Mouse (Mus musculus) neural tube, embryonic 14.5 days (tissue): ENCODE measurements at regions not wholly inside any gene's neighbourhood (a gene's known extent, or its start where the extent isn't known, plus 50 kb on each side); places are given as distances from the start of the nearest gene placed in this dataset.
A peak's percentile ranks its signal among the peaks of the same experiment; 100 is the strongest.
"Not testable (repeated sequence)": the region's sequence is repeated elsewhere in the genome, so short reads cannot be mapped to it uniquely, and the experiment has no call there.

Experiments used
- ATAC-seq: fragments of 200-750 bp; cut with Nextera tagmentation; 2 replicates; pipeline ENCODE4 v1.8.0; 2017; ENCODE audit warnings: low read depth, mild to moderate bottlenecking, moderate TSS enrichment, moderate library complexity
- H3K27ac ChIP-seq: fragments of 300-500 bp; sonication (generic); 2 replicates; pipeline ENCODE4 v1.5.1; 2014; ENCODE audit warnings: low read depth, mild to moderate bottlenecking, control low read depth, low read length, moderate library complexity, mixed read lengths
- H3K27me3 ChIP-seq: fragments of 300-500 bp; sonication (generic); 2 replicates; pipeline ENCODE4 v1.6.1; 2014; ENCODE audit warnings: low read length; ENCODE audit not compliant: control insufficient read depth, insufficient read depth
- H3K36me3 ChIP-seq: fragments of 300-500 bp; sonication (generic); 2 replicates; pipeline ENCODE4 v1.6.1; 2014; ENCODE audit warnings: low read length, mixed read lengths; ENCODE audit not compliant: control insufficient read depth, insufficient read depth
- H3K4me1 ChIP-seq: fragments of 300-500 bp; sonication (generic); 2 replicates; pipeline ENCODE4 v1.6.1; 2014; ENCODE audit warnings: low read length; ENCODE audit not compliant: control insufficient read depth, insufficient read depth
- H3K4me2 ChIP-seq: fragments of 300-500 bp; sonication (generic); 2 replicates; pipeline ENCODE4 v1.6.1; 2014; ENCODE audit warnings: mild to moderate bottlenecking, low read depth, low read length, control low read depth
- H3K4me3 ChIP-seq: fragments of 300-500 bp; sonication (generic); 2 replicates; pipeline ENCODE4 v1.5.1; 2014; ENCODE audit warnings: low read depth, low read length, control low read depth, mixed read lengths
- H3K9ac ChIP-seq: fragments of 300-500 bp; sonication (generic); replicated peaks from 2 replicates; pipeline ENCODE4 v1.6.1; 2014; ENCODE audit warnings: low read depth, mild to moderate bottlenecking, control low read depth, low read length, mixed read lengths
- H3K9me3 ChIP-seq: fragments of 300-500 bp; sonication (generic); 2 replicates; pipeline ENCODE4 v1.6.1; 2016; ENCODE audit warnings: low read length; ENCODE audit not compliant: control insufficient read depth
- WGBS: fragments of 180-500 bp; shearing (Covaris S2); extraction: QIAGEN DNeasy Blood & Tissue Kit; methylation state at CpG from one replicate; pipeline ENCODE4 v1.1.7; 2014; 5-methylcytosine and 5-hydroxymethylcytosine counted together

DNA sequence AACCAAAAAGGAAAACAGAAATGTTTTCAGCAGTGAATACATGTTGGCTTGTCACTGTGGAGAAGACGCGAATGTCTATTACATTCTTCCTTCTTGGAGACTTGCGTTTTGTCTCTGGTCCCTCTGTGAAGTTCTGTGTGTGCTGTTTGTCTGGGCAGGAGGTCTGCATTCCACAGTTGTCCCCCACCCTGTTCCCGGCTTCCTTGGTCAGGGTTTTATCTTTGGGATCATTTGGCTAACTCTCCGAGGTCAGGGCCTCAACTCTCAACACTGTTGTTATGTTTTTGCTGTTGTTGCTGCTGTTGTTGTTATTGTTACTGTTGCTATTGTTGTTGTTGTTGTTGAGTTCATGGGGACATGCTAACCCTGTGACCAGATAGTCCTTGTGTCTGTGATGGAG lies 121.2 kb upstream of the Mrps10 start:
- no peak overlapping the region for H3K27ac ChIP-seq
- H3K4me1 ChIP-seq = 0 out of 2 replicates have a peak, but pooled peaks cover 6% of the 10 kb centered on the region
- H3K4me3 ChIP-seq = no peak overlapping the region
- no peaks in the 10 kb centered on the region for H3K36me3 ChIP-seq
- no peak overlapping the region for H3K4me2 ChIP-seq
- H3K27me3 ChIP-seq = no peaks in the 10 kb centered on the region
- ATAC-seq = no peak
- WGBS = 93% methylated on average over 5 of the region's 5 CpGs
- no peaks in the 10 kb centered on the region for H3K9me3 ChIP-seq
- H3K9ac ChIP-seq = no peak overlapping the region

DNA sequence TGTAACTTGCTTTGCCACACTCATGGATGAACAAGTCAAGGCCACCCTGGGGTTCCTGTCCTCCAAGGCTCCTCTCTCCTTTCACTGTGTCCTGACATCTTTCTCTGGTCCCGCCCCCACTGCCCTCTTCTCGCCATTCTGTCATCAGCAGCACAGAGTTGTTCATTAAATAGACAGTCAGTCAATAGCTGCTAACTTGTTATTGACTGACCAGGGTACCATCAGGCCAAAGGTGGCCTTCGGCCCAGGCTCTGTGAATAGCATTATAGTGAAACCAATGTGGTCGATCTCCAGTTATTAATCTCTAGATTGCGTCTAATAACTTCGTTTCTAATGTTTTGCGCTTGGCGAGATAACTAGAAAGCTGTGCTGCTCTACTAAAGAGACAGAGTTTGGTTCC lies 122.1 kb upstream of the Mrps10 start:
- H3K27me3 ChIP-seq = no peaks in the 10 kb centered on the region
- no peak overlapping the region for H3K9ac ChIP-seq
- ATAC-seq = no peak
- no peaks in the 10 kb centered on the region for H3K36me3 ChIP-seq
- H3K4me2 ChIP-seq = no peak overlapping the region
- H3K4me3 ChIP-seq = no peak overlapping the region
- no peaks in the 10 kb centered on the region for H3K9me3 ChIP-seq
- WGBS = 86% methylated on average over 8 of the region's 8 CpGs
- no peak overlapping the region for H3K27ac ChIP-seq
- H3K4me1 ChIP-seq = 0 out of 2 replicates have a peak, but pooled peaks cover 6% of the 10 kb centered on the region

DNA sequence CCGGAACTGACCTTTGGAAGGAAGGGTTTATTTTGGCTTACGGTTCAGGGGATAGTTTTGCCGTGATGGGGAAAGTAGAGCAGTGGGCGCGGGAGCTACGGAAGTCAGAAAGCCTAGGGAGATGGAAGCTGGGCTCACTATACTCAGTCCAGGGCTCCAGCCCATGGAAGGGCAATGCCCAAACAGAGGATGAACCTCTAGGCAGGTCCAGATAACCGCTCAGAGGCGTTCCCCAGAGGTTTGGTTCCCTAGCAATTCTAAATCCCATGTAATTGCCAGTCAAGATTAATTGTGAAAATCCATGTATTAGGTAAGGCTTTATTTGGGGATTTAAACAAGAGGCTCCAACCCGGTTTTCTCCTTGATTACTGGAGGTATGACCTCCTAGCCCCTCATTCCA lies 123.1 kb upstream of the Mrps10 start:
- H3K4me2 ChIP-seq = no peak overlapping the region
- 0 out of 2 replicates have a peak, but pooled peaks cover 6% of the 10 kb centered on the region for H3K4me1 ChIP-seq
- WGBS = 93% methylated on average over 9 of the region's 9 CpGs
- H3K36me3 ChIP-seq = no peaks in the 10 kb centered on the region
- no peak overlapping the region for H3K9ac ChIP-seq
- no peaks in the 10 kb centered on the region for H3K9me3 ChIP-seq
- H3K27ac ChIP-seq = no peak overlapping the region
- H3K27me3 ChIP-seq = no peaks in the 10 kb centered on the region
- ATAC-seq = no peak
- no peak overlapping the region for H3K4me3 ChIP-seq

DNA sequence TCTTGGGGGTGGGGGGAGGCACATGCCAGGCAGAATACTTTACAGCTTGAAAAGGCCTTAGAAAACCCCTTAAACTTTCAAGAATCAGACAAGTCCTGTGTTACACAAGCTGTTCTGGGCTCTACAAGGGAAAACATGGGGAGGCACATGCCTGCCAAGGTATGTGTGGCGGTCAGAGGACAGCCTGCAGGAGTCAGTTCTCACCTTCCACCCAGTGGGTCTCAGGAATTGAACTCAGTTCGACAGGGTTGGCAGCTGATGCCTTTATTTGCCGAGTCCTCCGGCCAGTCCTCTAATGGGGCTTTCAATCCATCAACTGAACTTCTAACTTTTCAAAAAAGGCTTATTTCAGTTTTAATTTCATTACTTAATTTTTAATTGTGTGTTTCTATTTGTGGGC lies 129.6 kb upstream of the Mrps10 start:
- Histone ChIP-seq H3K4me2 (no peak overlapping the region), H3K27ac (no peak overlapping the region), H3K4me3 (no peak overlapping the region), H3K4me1 (no peaks in the 10 kb centered on the region), H3K27me3 (no peaks in the 10 kb centered on the region), H3K36me3 (no peaks in the 10 kb centered on the region; the same call in 1 of the 2 replicates), H3K9me3 (no peaks in the 10 kb centered on the region), H3K9ac (no peak overlapping the region)
- ATAC-seq = no peak
- 94% methylated on average over 4 of the region's 4 CpGs for WGBS

DNA sequence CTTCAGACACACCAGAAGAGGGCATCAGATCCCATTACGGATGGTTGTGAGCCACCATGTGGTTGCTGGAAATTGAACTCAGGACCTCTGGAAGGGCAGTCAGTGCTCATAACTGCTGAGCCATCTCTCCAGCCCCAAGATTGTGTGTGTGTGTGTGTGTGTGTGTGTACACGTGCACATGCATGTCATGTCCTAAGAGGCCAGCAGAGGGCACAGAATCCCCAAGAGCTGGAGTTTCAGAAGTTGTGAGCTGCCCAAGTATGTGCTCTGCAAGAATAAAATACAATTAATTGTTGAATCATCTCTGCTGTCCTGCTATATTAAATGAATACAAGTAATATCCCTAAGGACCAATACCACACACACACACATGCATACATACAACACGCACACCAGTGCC lies 130.8 kb upstream of the Mrps10 start:
- H3K4me1 ChIP-seq, H3K9me3 ChIP-seq, H3K9ac ChIP-seq, H3K4me2 ChIP-seq, H3K36me3 ChIP-seq, H3K4me3 ChIP-seq, H3K27me3 ChIP-seq, H3K27ac ChIP-seq, ATAC-seq: not testable (repeated sequence)
- WGBS = 98% methylated on average over 3 of the region's 3 CpGs

DNA sequence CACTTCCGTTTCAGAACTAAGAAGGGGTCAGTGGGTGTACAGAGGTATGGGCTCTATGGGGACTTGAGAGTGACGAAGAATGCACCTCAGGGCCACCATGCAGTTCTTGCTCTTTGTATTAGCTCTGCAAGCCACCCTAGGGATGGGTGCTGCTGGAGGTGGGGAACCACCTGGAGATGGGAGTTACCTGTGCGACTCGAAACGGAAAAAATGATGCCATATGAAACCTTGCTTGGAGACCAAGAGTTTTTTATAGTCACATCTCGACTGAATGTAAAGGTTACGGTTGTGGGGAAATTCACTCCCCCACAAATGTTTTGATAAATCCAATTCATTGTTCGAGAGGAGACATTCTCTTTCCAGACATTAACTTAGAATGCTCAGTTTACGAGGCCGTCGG lies 134.3 kb upstream of the Mrps10 start:
- H3K9ac ChIP-seq = no peak overlapping the region
- 87% methylated on average over 11 of the region's 11 CpGs for WGBS
- H3K4me3 ChIP-seq = no peak overlapping the region
- H3K27me3 ChIP-seq = no peaks in the 10 kb centered on the region
- no peak overlapping the region for H3K27ac ChIP-seq
- H3K4me1 ChIP-seq = peaks cover 3% of the 10 kb centered on the region; the same call in 1 of the 2 replicates
- ATAC-seq = no peak
- no peak overlapping the region for H3K4me2 ChIP-seq
- no peaks in the 10 kb centered on the region for H3K9me3 ChIP-seq
- no peaks in the 10 kb centered on the region; the same call in 1 of the 2 replicates for H3K36me3 ChIP-seq

DNA sequence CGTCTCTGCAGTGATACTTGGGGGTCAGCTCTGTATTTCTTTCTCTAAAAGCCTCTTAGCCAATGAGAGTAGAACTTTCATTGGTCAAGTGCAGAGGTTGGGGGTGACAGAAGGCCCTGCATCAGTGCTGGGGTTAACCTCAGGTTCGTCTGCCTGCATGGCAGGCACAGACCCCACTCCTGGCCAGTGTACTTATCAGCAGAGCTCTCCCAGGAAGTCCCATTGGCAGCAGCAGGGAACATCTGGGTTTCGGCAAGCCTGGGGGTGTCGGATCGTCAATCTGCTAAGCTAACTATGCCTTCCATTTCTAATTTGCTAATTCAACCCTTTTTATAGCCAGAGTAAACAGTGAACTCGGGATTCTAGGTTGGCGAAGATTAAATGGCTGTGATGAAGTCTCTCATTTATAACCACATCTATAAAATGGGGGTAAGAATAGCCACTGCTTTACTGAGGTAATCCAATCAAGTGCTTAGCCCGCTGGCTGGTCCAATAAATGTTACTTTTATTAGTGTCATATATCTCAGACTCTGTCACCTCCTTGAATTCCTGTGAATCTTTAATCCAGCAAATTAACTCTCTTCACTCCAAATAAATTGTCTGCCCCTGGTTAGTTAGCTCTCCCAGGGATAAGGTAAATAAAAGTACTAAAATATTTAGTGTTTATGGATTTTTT lies 135.5 kb upstream of the Mrps10 start:
- no peak overlapping the region for H3K27ac ChIP-seq
- H3K4me1 ChIP-seq = peaks cover 3% of the 10 kb centered on the region; the same call in 1 of the 2 replicates
- H3K27me3 ChIP-seq = no peaks in the 10 kb centered on the region
- no peaks in the 10 kb centered on the region for H3K9me3 ChIP-seq
- no peak overlapping the region for H3K4me2 ChIP-seq
- no peak overlapping the region for H3K4me3 ChIP-seq
- no peak overlapping the region for H3K9ac ChIP-seq
- H3K36me3 ChIP-seq = no peaks in the 10 kb centered on the region; the same call in 1 of the 2 replicates
- 15% methylated on average over 8 of the region's 8 CpGs for WGBS
- peak; percentile 79 for ATAC-seq

DNA sequence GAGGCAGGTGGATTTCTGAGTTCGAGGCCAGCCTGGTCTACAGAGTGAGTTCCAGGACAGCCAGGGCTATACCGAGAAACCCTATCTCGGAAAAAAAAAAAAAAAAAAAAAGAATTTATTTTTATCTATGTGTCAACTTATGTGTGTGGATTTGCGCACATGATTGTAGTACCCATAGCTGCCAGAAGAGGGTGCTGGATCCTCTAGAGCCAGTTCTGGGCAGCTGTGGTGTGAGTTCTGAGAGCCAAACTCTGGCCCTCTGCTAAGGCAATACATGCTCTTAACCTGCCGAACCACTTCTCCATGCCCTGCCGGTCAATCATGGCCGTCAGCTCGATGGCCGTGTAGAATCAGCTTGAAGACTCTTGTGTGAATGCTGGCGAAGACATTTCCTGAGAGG lies 138.0 kb upstream of the Mrps10 start:
- Histone ChIP-seq H3K27ac (no peak overlapping the region), H3K4me2 (no peak overlapping the region), H3K9ac (no peak overlapping the region), H3K27me3 (no peaks in the 10 kb centered on the region), H3K4me3 (no peak overlapping the region), H3K36me3 (no peaks in the 10 kb centered on the region), H3K9me3 (no peaks in the 10 kb centered on the region), H3K4me1 (peaks cover 3% of the 10 kb centered on the region; the same call in 1 of the 2 replicates)
- no peak for ATAC-seq
- WGBS = 93% methylated on average over 10 of the region's 10 CpGs

DNA sequence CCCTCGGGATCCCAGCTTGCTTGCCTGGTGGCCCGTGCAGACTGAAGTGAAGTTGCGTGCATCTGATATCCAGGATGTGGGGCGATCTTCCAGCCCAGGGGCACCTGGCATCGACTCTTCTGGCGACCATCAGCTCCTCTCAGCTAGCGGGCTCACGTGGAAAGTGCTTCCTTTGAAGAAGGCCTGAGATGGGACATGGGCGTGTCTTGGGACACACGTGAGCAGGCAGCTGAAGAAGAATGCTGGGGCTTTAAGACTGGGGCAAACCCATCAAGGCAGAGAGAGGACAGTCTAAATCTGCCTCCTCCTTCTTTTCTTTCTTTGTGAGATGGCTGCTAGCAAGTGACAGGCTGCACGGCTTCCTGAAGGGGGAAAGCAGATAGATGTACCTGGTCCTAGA lies 142.3 kb upstream of the Mrps10 start:
- H3K9me3 ChIP-seq = no peaks in the 10 kb centered on the region
- 87% methylated on average over 11 of the region's 11 CpGs for WGBS
- no peak overlapping the region for H3K4me3 ChIP-seq
- no peaks in the 10 kb centered on the region for H3K36me3 ChIP-seq
- ATAC-seq = no peak
- H3K4me2 ChIP-seq = no peak overlapping the region
- H3K9ac ChIP-seq = no peak overlapping the region
- no peaks in the 10 kb centered on the region for H3K4me1 ChIP-seq
- H3K27me3 ChIP-seq = no peaks in the 10 kb centered on the region
- H3K27ac ChIP-seq = no peak overlapping the region
